Mouse (Mus musculus) neural tube, embryonic 12.5 days (tissue): ENCODE data around the gene Hectd2. TPM values are rescaled to one million over a fixed set of nuclear protein-coding genes. Genes with fewer than 3 reads are reported as not detected.

Experiments
- ATAC-seq: fragments of 200-750 bp; cut with Nextera tagmentation; 2 replicates; pipeline ENCODE4 v1.8.0; 2017; ENCODE audit warnings: low read depth, mild to moderate bottlenecking, moderate TSS enrichment, moderate library complexity; ENCODE audit not compliant: low FRiP score
- H3K27ac ChIP-seq: fragments of 300-500 bp; sonication (generic); 2 replicates; pipeline ENCODE4 v1.5.1; 2016
- H3K27me3 ChIP-seq: fragments of 300-500 bp; sonication (generic); replicated peaks from 2 replicates; pipeline ENCODE4 v1.6.1; 2016; ENCODE audit warnings: mild to moderate bottlenecking
- H3K36me3 ChIP-seq: fragments of 300-500 bp; sonication (generic); 2 replicates; pipeline ENCODE4 v1.6.1; 2016; ENCODE audit warnings: mild to moderate bottlenecking
- H3K4me1 ChIP-seq: fragments of 300-500 bp; sonication (generic); 2 replicates; pipeline ENCODE4 v1.6.1; 2016
- H3K4me2 ChIP-seq: fragments of 300-500 bp; sonication (generic); replicated peaks from 2 replicates; pipeline ENCODE4 v1.6.1; 2016; ENCODE audit warnings: mild to moderate bottlenecking
- H3K4me3 ChIP-seq: fragments of 300-500 bp; sonication (generic); 2 replicates; pipeline ENCODE4 v1.5.1; 2016
- H3K9ac ChIP-seq: fragments of 300-500 bp; sonication (generic); 2 replicates; pipeline ENCODE4 v1.6.1; 2016; ENCODE audit warnings: mild to moderate bottlenecking
- H3K9me3 ChIP-seq: fragments of 300-500 bp; sonication (generic); 2 replicates; pipeline ENCODE4 v1.6.1; 2016; ENCODE audit warnings: mild to moderate bottlenecking
- WGBS: fragments of 180-500 bp; shearing (Covaris S2); methylation state at CpG from one replicate; pipeline ENCODE4 v1.1.7; 2016; 5-methylcytosine and 5-hydroxymethylcytosine counted together
- polyA plus RNA-seq: library from polyadenylated mRNA; unstranded; fragments of >200 nt; fragmentation: Nextera tagmentation; extraction: Ambion mirVana; gene quantifications from 2 replicates; pipeline ENCODE4 v1.2.1, GENCODE M21; 2016

Hectd2 gene
- polyA plus RNA-seq, 1 experiment from 2014 or later: 7.1 TPM

GRCm38 (mm10) chr19:36536929-36537328, 17.5 kb upstream of the Hectd2 start:
- Histone ChIP-seq H3K4me1 (peaks cover 23% of the 10 kb centered on the region), H3K27me3 (no peaks in the 10 kb centered on the region), H3K4me3 (no peak overlapping the region), H3K4me2 (no peak overlapping the region), H3K9ac (no peak overlapping the region), H3K27ac (no peak overlapping the region), H3K36me3 (no peaks in the 10 kb centered on the region), H3K9me3 (no peaks in the 10 kb centered on the region)
- no peak for ATAC-seq
- 84% methylated on average over 11 of the region's 11 CpGs for WGBS

GRCm38 (mm10) chr19:36538528-36538927, 15.9 kb upstream of the Hectd2 start:
- no peak overlapping the region for H3K4me3 ChIP-seq
- no peak for ATAC-seq
- H3K4me2 ChIP-seq: no peak overlapping the region
- no peak overlapping the region for H3K27ac ChIP-seq
- 8% methylated on average over 4 of the region's 4 CpGs for WGBS
- H3K36me3 ChIP-seq: no peaks in the 10 kb centered on the region
- H3K9me3 ChIP-seq: no peaks in the 10 kb centered on the region
- no peak overlapping the region for H3K9ac ChIP-seq
- H3K4me1 ChIP-seq: peaks cover 23% of the 10 kb centered on the region
- no peaks in the 10 kb centered on the region for H3K27me3 ChIP-seq

GRCm38 (mm10) chr19:36539311-36539710, 15.1 kb upstream of the Hectd2 start:
- H3K9ac ChIP-seq: no peak overlapping the region
- peaks cover 18% of the 10 kb centered on the region for H3K4me1 ChIP-seq
- 90% methylated on average over 2 of the region's 2 CpGs for whole genome bisulfite sequencing
- no peaks in the 10 kb centered on the region for H3K27me3 ChIP-seq
- no peak for ATAC-seq
- no peak overlapping the region for H3K4me2 ChIP-seq
- no peak overlapping the region for H3K27ac ChIP-seq
- H3K36me3 ChIP-seq: no peaks in the 10 kb centered on the region
- H3K4me3 ChIP-seq: no peak overlapping the region
- no peaks in the 10 kb centered on the region for H3K9me3 ChIP-seq

- no peak overlapping the region for H3K27ac ChIP-seq
- ATAC-seq: no peak
- no peaks in the 10 kb centered on the region for H3K9me3 ChIP-seq
- H3K4me3 ChIP-seq: no peak overlapping the region
- H3K4me1 ChIP-seq: peaks cover 10% of the 10 kb centered on the region
- H3K9ac ChIP-seq: no peak overlapping the region
- H3K4me2 ChIP-seq: no peak overlapping the region
- H3K36me3 ChIP-seq: no peaks in the 10 kb centered on the region
- WGBS: 84% methylated on average over 10 of the region's 10 CpGs
- H3K27me3 ChIP-seq: no peaks in the 10 kb centered on the region
These were observed 14.3 kb upstream of the Hectd2 start for GRCm38 (mm10) chr19:36540012-36540606.

- ATAC-seq: no peak
- Histone ChIP-seq H3K9ac (no peak overlapping the region), H3K9me3 (no peaks in the 10 kb centered on the region), H3K27ac (no peak overlapping the region), H3K27me3 (no peaks in the 10 kb centered on the region), H3K36me3 (no peaks in the 10 kb centered on the region), H3K4me2 (no peak overlapping the region), H3K4me3 (no peak overlapping the region), H3K4me1 (peaks cover 4% of the 10 kb centered on the region; the same call in 1 of the 2 replicates)
- 85% methylated on average over 7 of the region's 7 CpGs for WGBS
These were observed 13.7 kb upstream of the Hectd2 start for GRCm38 (mm10) chr19:36540776-36541175.

GRCm38 (mm10) chr19:36553561-36554045, 836 bp upstream of the Hectd2 start:
- WGBS: 5% methylated on average over 20 of the region's 20 CpGs

GRCm38 (mm10) chr19:36554785-36555595, 551 bp downstream of the Hectd2 start:
- WGBS: under 1% methylated on average over 52 of the region's 53 CpGs
- Histone ChIP-seq H3K27me3 (peaks cover 4% of the 10 kb centered on the region; the same call in 1 of the 2 replicates), H3K27ac (peak overlapping the region; percentile 77), H3K9ac (peak overlapping the region; percentile 83), H3K9me3 (no peaks in the 10 kb centered on the region), H3K4me1 (0 out of 2 replicates have a peak, but pooled peaks cover 3% of the 10 kb centered on the region), H3K4me3 (peak overlapping the region; percentile 76), H3K36me3 (no peaks in the 10 kb centered on the region), H3K4me2 (peak overlapping the region; percentile 73)
- peak; percentile 72 for ATAC-seq

More at GRCm38 (mm10) chr19:36553561-36554045, 836 bp upstream of the Hectd2 start:
- Histone ChIP-seq H3K27ac (no peak overlapping the region), H3K36me3 (no peaks in the 10 kb centered on the region), H3K4me2 (peak overlapping the region; percentile 92), H3K4me1 (0 out of 2 replicates have a peak, but pooled peaks cover 3% of the 10 kb centered on the region), H3K4me3 (peak overlapping the region; percentile 76), H3K27me3 (peaks cover 4% of the 10 kb centered on the region; the same call in 1 of the 2 replicates), H3K9ac (peak overlapping the region; percentile 64; the same call in 1 of the 2 replicates), H3K9me3 (no peaks in the 10 kb centered on the region)
- ATAC-seq: no peak

GRCm38 (mm10) chr19:36559331-36559730, 4.9 kb downstream of the Hectd2 start:
- Histone ChIP-seq H3K9me3 (no peaks in the 10 kb centered on the region), H3K36me3 (no peaks in the 10 kb centered on the region), H3K4me1 (0 out of 2 replicates have a peak, but pooled peaks cover 3% of the 10 kb centered on the region), H3K27ac (no peak overlapping the region), H3K4me3 (no peak overlapping the region), H3K27me3 (no peaks in the 10 kb centered on the region), H3K4me2 (no peak overlapping the region), H3K9ac (no peak overlapping the region)
- no peak for ATAC-seq
- 86% methylated on average over 5 of the region's 5 CpGs for WGBS

- no peak overlapping the region for H3K27ac ChIP-seq
- 0 out of 2 replicates have a peak, but pooled peaks cover 3% of the 10 kb centered on the region for H3K4me1 ChIP-seq
- H3K9ac ChIP-seq: no peak overlapping the region
- no peak overlapping the region for H3K4me3 ChIP-seq
- H3K36me3 ChIP-seq: no peaks in the 10 kb centered on the region
- 35% methylated on average over 2 of the region's 2 CpGs for WGBS
- no peak for ATAC-seq
- no peaks in the 10 kb centered on the region for H3K9me3 ChIP-seq
- H3K4me2 ChIP-seq: no peak overlapping the region
- H3K27me3 ChIP-seq: no peaks in the 10 kb centered on the region
These were observed 5.7 kb downstream of the Hectd2 start for GRCm38 (mm10) chr19:36560160-36560559.

GRCm38 (mm10) chr19:36561171-36561570, 6.7 kb downstream of the Hectd2 start:
- no peak overlapping the region for H3K9ac ChIP-seq
- H3K9me3 ChIP-seq: no peaks in the 10 kb centered on the region
- no peaks in the 10 kb centered on the region for H3K36me3 ChIP-seq
- WGBS: 76% methylated on average over 2 of the region's 2 CpGs
- no peak overlapping the region for H3K27ac ChIP-seq
- H3K4me2 ChIP-seq: no peak overlapping the region
- H3K27me3 ChIP-seq: no peaks in the 10 kb centered on the region
- H3K4me3 ChIP-seq: no peak overlapping the region
- no peak for ATAC-seq
- H3K4me1 ChIP-seq: no peaks in the 10 kb centered on the region

- no peak overlapping the region for H3K4me2 ChIP-seq
- ATAC-seq: 0 out of 2 replicates have a peak, but pooled peaks have one; percentile 33
- WGBS: 61% methylated on average over 2 of the region's 2 CpGs
These were observed 10.0 kb downstream of the Hectd2 start for GRCm38 (mm10) chr19:36564396-36564795.

GRCm38 (mm10) chr19:36573986-36574385, 19.5 kb downstream of the Hectd2 start:
- ATAC-seq: no peak
- Histone ChIP-seq H3K36me3 (no peaks in the 10 kb centered on the region; the same call in 1 of the 2 replicates), H3K4me2 (no peak overlapping the region), H3K27me3 (no peaks in the 10 kb centered on the region), H3K27ac (no peak overlapping the region), H3K4me3 (no peak overlapping the region), H3K9ac (no peak overlapping the region), H3K4me1 (no peaks in the 10 kb centered on the region), H3K9me3 (no peaks in the 10 kb centered on the region)
- 75% methylated on average over 3 of the region's 3 CpGs for WGBS

More at GRCm38 (mm10) chr19:36564396-36564795, 10.0 kb downstream of the Hectd2 start:
- Histone ChIP-seq H3K36me3 (no peaks in the 10 kb centered on the region), H3K27me3 (no peaks in the 10 kb centered on the region), H3K27ac (no peak overlapping the region), H3K4me3 (no peak overlapping the region), H3K4me1 (no peaks in the 10 kb centered on the region), H3K9ac (no peak overlapping the region), H3K9me3 (no peaks in the 10 kb centered on the region)
